Mouse (Mus musculus): ENCODE measurements around the gene Ankrd66. TPM values are rescaled to one million over a fixed set of nuclear protein-coding genes. Genes with fewer than 3 reads are reported as not detected.
"Not testable (repeated sequence)": the region's sequence is repeated elsewhere in the genome, so short reads cannot be mapped to it uniquely, and the experiment has no call there.

The Ankrd66 gene
- total RNA-seq, 1 experiment from 2014 or later: not detected

GRCm38 (mm10) chr17:43536841-43537240 is 6.6 kb downstream of the Ankrd66 start:
- DNase-seq: not testable (repeated sequence)

GRCm38 (mm10) chr17:43534362-43535222 is 8.8 kb downstream of the Ankrd66 start:
- peak; percentile 49 for DNase-seq

- no peak for DNase-seq
Observed at GRCm38 (mm10) chr17:43531192-43531591, 12.2 kb downstream of the Ankrd66 start.

- peak; percentile 24 for DNase-seq
Observed at GRCm38 (mm10) chr17:43530507-43530906, 12.9 kb downstream of the Ankrd66 start.

- no peak for DNase-seq
Observed at GRCm38 (mm10) chr17:43520166-43520565, 23.3 kb downstream of the Ankrd66 start.

- DNase-seq: peak; percentile 73
Observed at GRCm38 (mm10) chr17:43518644-43519409, 24.6 kb downstream of the Ankrd66 start.

- DNase-seq: no peak
Observed at GRCm38 (mm10) chr17:43510782-43511181, 32.7 kb downstream of the Ankrd66 start.

GRCm38 (mm10) chr17:43504594-43504934 is 38.9 kb downstream of the Ankrd66 start:
- no peak for DNase-seq

GRCm38 (mm10) chr17:43503861-43504593 is 39.4 kb downstream of the Ankrd66 start:
- no peak for DNase-seq

GRCm38 (mm10) chr17:43502592-43502991 is 40.8 kb downstream of the Ankrd66 start, which contains the start of gene Mep1a:
Gene Mep1a (minus strand): TSS chr17:43502812.
- no peak for DNase-seq

GRCm38 (mm10) chr17:43501631-43502030 is 41.8 kb downstream of the Ankrd66 start:
- DNase-seq: no peak

GRCm38 (mm10) chr17:43501223-43501622 is 42.2 kb downstream of the Ankrd66 start:
- DNase-seq: no peak

- DNase-seq: no peak
Observed at GRCm38 (mm10) chr17:43500513-43500912, 42.9 kb downstream of the Ankrd66 start.

GRCm38 (mm10) chr17:43497521-43497920 is 45.9 kb downstream of the Ankrd66 start:
- DNase-seq: no peak

- no peak for DNase-seq
Observed at GRCm38 (mm10) chr17:43495502-43495901, 47.9 kb downstream of the Ankrd66 start.

GRCm38 (mm10) chr17:43490371-43490770 is 53.1 kb downstream of the Ankrd66 start:
- DNase-seq: not testable (repeated sequence)

GRCm38 (mm10) chr17:43488439-43489151 is 54.8 kb downstream of the Ankrd66 start:
- DNase-seq: peak; percentile 6

GRCm38 (mm10) chr17:43485982-43486381 is 57.5 kb downstream of the Ankrd66 start:
- no peak for DNase-seq

Data from adrenal gland, postnatal 14 days (tissue).